Mouse (Mus musculus): ENCODE measurements at regions not wholly inside any gene's neighbourhood (a gene's known extent, or its start where the extent isn't known, plus 50 kb on each side); places are given as distances from the start of the nearest gene placed in this dataset.

- TF ChIP-seq CTCF (IDR thresholded peaks at IDR 0.05; ENCODE audit: borderline replicate concordance, extremely low read depth, insufficient read depth, insufficient read length) (no peak), POLR2A (IDR thresholded peaks at IDR 0.05; ENCODE audit: borderline replicate concordance, extremely low read depth, insufficient read depth, insufficient read length, poor library complexity, severe bottlenecking) (no peak)
- peak; percentile 18 for DNase-seq (ENCODE audit: low read depth)
These were observed 210.8 kb upstream of the 1700056E22Rik start for GRCm38 (mm10) chr1:184244730-184245488.

GRCm38 (mm10) chr1:184244296-184244695 lies 210.2 kb upstream of the 1700056E22Rik start:
- DNase-seq (ENCODE audit: low read depth): no peak
- no peak for TF ChIP-seq POLR2A (IDR thresholded peaks at IDR 0.05; ENCODE audit: borderline replicate concordance, extremely low read depth, insufficient read depth, insufficient read length, poor library complexity, severe bottlenecking)
- no peak for TF ChIP-seq CTCF (IDR thresholded peaks at IDR 0.05; ENCODE audit: borderline replicate concordance, extremely low read depth, insufficient read depth, insufficient read length)

GRCm38 (mm10) chr1:184241846-184242245 lies 207.7 kb upstream of the 1700056E22Rik start:
- no peak for DNase-seq (ENCODE audit: low read depth)
- TF ChIP-seq CTCF (IDR thresholded peaks at IDR 0.05; ENCODE audit: borderline replicate concordance, extremely low read depth, insufficient read depth, insufficient read length) (no peak), POLR2A (IDR thresholded peaks at IDR 0.05; ENCODE audit: borderline replicate concordance, extremely low read depth, insufficient read depth, insufficient read length, poor library complexity, severe bottlenecking) (no peak)

GRCm38 (mm10) chr1:184235131-184235983 lies 201.3 kb upstream of the 1700056E22Rik start:
- peak; percentile 82 for DNase-seq (ENCODE audit: low read depth)
- peak; percentile 87 for TF ChIP-seq CTCF (IDR thresholded peaks at IDR 0.05; ENCODE audit: borderline replicate concordance, extremely low read depth, insufficient read depth, insufficient read length)
- TF ChIP-seq POLR2A (IDR thresholded peaks at IDR 0.05; ENCODE audit: borderline replicate concordance, extremely low read depth, insufficient read depth, insufficient read length, poor library complexity, severe bottlenecking): no peak

- peak; percentile 64 for DNase-seq (ENCODE audit: low read depth)
- TF ChIP-seq CTCF (IDR thresholded peaks at IDR 0.05; ENCODE audit: borderline replicate concordance, extremely low read depth, insufficient read depth, insufficient read length): no peak
These were observed 200.4 kb upstream of the 1700056E22Rik start for GRCm38 (mm10) chr1:184234320-184234988.

- no peak for TF ChIP-seq CTCF (IDR thresholded peaks at IDR 0.05; ENCODE audit: borderline replicate concordance, extremely low read depth, insufficient read depth, insufficient read length)
- no peak for TF ChIP-seq POLR2A (IDR thresholded peaks at IDR 0.05; ENCODE audit: borderline replicate concordance, extremely low read depth, insufficient read depth, insufficient read length, poor library complexity, severe bottlenecking)
- DNase-seq (ENCODE audit: low read depth): no peak
These were observed 199.7 kb upstream of the 1700056E22Rik start for GRCm38 (mm10) chr1:184233741-184234255.

- DNase-seq (ENCODE audit: low read depth): peak; percentile 12
- no peak for TF ChIP-seq CTCF (IDR thresholded peaks at IDR 0.05; ENCODE audit: borderline replicate concordance, extremely low read depth, insufficient read depth, insufficient read length)
- TF ChIP-seq POLR2A (IDR thresholded peaks at IDR 0.05; ENCODE audit: borderline replicate concordance, extremely low read depth, insufficient read depth, insufficient read length, poor library complexity, severe bottlenecking): no peak
These were observed 188.2 kb upstream of the 1700056E22Rik start for GRCm38 (mm10) chr1:184222326-184222725.

GRCm38 (mm10) chr1:184221792-184222191 lies 187.7 kb upstream of the 1700056E22Rik start:
- DNase-seq (ENCODE audit: low read depth): no peak
- no peak for TF ChIP-seq CTCF (IDR thresholded peaks at IDR 0.05; ENCODE audit: borderline replicate concordance, extremely low read depth, insufficient read depth, insufficient read length)
- no peak for TF ChIP-seq POLR2A (IDR thresholded peaks at IDR 0.05; ENCODE audit: borderline replicate concordance, extremely low read depth, insufficient read depth, insufficient read length, poor library complexity, severe bottlenecking)

- no peak for TF ChIP-seq POLR2A (IDR thresholded peaks at IDR 0.05; ENCODE audit: borderline replicate concordance, extremely low read depth, insufficient read depth, insufficient read length, poor library complexity, severe bottlenecking)
- TF ChIP-seq CTCF (IDR thresholded peaks at IDR 0.05; ENCODE audit: borderline replicate concordance, extremely low read depth, insufficient read depth, insufficient read length): no peak
- no peak for DNase-seq (ENCODE audit: low read depth)
These were observed 163.2 kb upstream of the 1700056E22Rik start for GRCm38 (mm10) chr1:184197272-184197671.

- peak; percentile 66 for DNase-seq (ENCODE audit: low read depth)
- TF ChIP-seq CTCF (IDR thresholded peaks at IDR 0.05; ENCODE audit: borderline replicate concordance, extremely low read depth, insufficient read depth, insufficient read length): no peak
- no peak for TF ChIP-seq POLR2A (IDR thresholded peaks at IDR 0.05; ENCODE audit: borderline replicate concordance, extremely low read depth, insufficient read depth, insufficient read length, poor library complexity, severe bottlenecking)
These were observed 157.2 kb upstream of the 1700056E22Rik start for GRCm38 (mm10) chr1:184191325-184191724.

- TF ChIP-seq CTCF (IDR thresholded peaks at IDR 0.05; ENCODE audit: borderline replicate concordance, extremely low read depth, insufficient read depth, insufficient read length): peak; percentile 26; the same call in 1 of the 2 replicates
- TF ChIP-seq POLR2A (IDR thresholded peaks at IDR 0.05; ENCODE audit: borderline replicate concordance, extremely low read depth, insufficient read depth, insufficient read length, poor library complexity, severe bottlenecking): no peak
- DNase-seq (ENCODE audit: low read depth): peak; percentile 47
These were observed 153.5 kb upstream of the 1700056E22Rik start for GRCm38 (mm10) chr1:184187582-184187981.

All from brain, embryonic 14.5 days (tissue).